Mouse (Mus musculus): ENCODE data around the gene Smad3. TPM values are rescaled to one million over a fixed set of nuclear protein-coding genes. Genes with fewer than 3 reads are reported as not detected.

The Smad3 gene
- polyA plus RNA-seq (2015; fragmentation: Nextera tagmentation; extraction: Ambion mirVana) = 7.0 and 7.6 TPM in 2 replicates

GRCm38 (mm10) chr9:63757865-63758440, at the start of gene Smad3:
Gene Smad3, minus strand, starts transcription at chr9:63757994.
- peak within 1 kb of the TSS; percentile 58 for H3K9ac ChIP-seq (replicated peaks)
- H3K9me3 ChIP-seq = no peaks in the 10 kb centered on the region
- H3K27me3 ChIP-seq = no peaks in the 10 kb centered on the region
- peak within 1 kb of the TSS; percentile 97 for H3K4me2 ChIP-seq (replicated peaks)
- H3K4me1 ChIP-seq = peaks cover 53% of the 10 kb centered on the region
- peak within 1 kb of the TSS; percentile 63 for H3K4me3 ChIP-seq
- no peaks in the 10 kb centered on the region for H3K36me3 ChIP-seq
- peak within 1 kb of the TSS; percentile 81 for H3K27ac ChIP-seq (replicated peaks)
- ATAC-seq (replicated peaks) = peak; percentile 86
- WGBS = 0% methylated on average over 38 of the region's 59 CpGs

GRCm38 (mm10) chr9:63804847-63805246, 47.1 kb upstream of the Smad3 start:
- Histone ChIP-seq H3K27me3 (no peaks in the 10 kb centered on the region), H3K9ac (replicated peaks) (no peak overlapping the region), H3K4me2 (replicated peaks) (no peak overlapping the region), H3K9me3 (no peaks in the 10 kb centered on the region), H3K36me3 (no peaks in the 10 kb centered on the region), H3K4me1 (peaks cover 9% of the 10 kb centered on the region), H3K27ac (replicated peaks) (no peak overlapping the region), H3K4me3 (no peak overlapping the region)
- 43% methylated on average over 3 of the region's 3 CpGs for WGBS
- ATAC-seq (replicated peaks) = no peak

- H3K9ac ChIP-seq (replicated peaks) = no peak overlapping the region
- no peak overlapping the region for H3K27ac ChIP-seq (replicated peaks)
- H3K36me3 ChIP-seq = no peaks in the 10 kb centered on the region
- peaks cover 9% of the 10 kb centered on the region for H3K4me1 ChIP-seq
- H3K4me3 ChIP-seq = no peak overlapping the region
- no peaks in the 10 kb centered on the region for H3K9me3 ChIP-seq
- ATAC-seq (replicated peaks) = 0 out of 2 replicates have a peak, but pooled peaks have one; percentile 23
- 5% methylated on average over 8 of the region's 8 CpGs for WGBS
- no peak overlapping the region for H3K4me2 ChIP-seq (replicated peaks)
- H3K27me3 ChIP-seq = no peaks in the 10 kb centered on the region
Observed at GRCm38 (mm10) chr9:63803181-63803591, 45.4 kb upstream of the Smad3 start.

- WGBS = 76% methylated on average over 7 of the region's 7 CpGs
- no peaks in the 10 kb centered on the region for H3K36me3 ChIP-seq
Observed at GRCm38 (mm10) chr9:63802504-63802903, 44.7 kb upstream of the Smad3 start.

GRCm38 (mm10) chr9:63802080-63802479, 44.3 kb upstream of the Smad3 start:
- peaks cover 9% of the 10 kb centered on the region for H3K4me1 ChIP-seq
- no peak overlapping the region for H3K9ac ChIP-seq (replicated peaks)
- no peak overlapping the region for H3K4me3 ChIP-seq
- H3K4me2 ChIP-seq (replicated peaks) = no peak overlapping the region
- no peak for ATAC-seq (replicated peaks)
- no peaks in the 10 kb centered on the region for H3K9me3 ChIP-seq
- 72% methylated on average over 5 of the region's 5 CpGs for WGBS
- H3K27ac ChIP-seq (replicated peaks) = no peak overlapping the region
- H3K36me3 ChIP-seq = no peaks in the 10 kb centered on the region
- no peaks in the 10 kb centered on the region for H3K27me3 ChIP-seq

More at GRCm38 (mm10) chr9:63802504-63802903, 44.7 kb upstream of the Smad3 start:
- Histone ChIP-seq H3K9ac (replicated peaks) (no peak overlapping the region), H3K4me2 (replicated peaks) (no peak overlapping the region), H3K4me3 (no peak overlapping the region), H3K27ac (replicated peaks) (no peak overlapping the region), H3K9me3 (no peaks in the 10 kb centered on the region), H3K27me3 (no peaks in the 10 kb centered on the region), H3K4me1 (peaks cover 9% of the 10 kb centered on the region)
- ATAC-seq (replicated peaks) = no peak

GRCm38 (mm10) chr9:63796429-63796828, 38.6 kb upstream of the Smad3 start:
- Histone ChIP-seq H3K27ac (replicated peaks) (no peak overlapping the region), H3K4me3 (no peak overlapping the region), H3K9ac (replicated peaks) (no peak overlapping the region), H3K4me1 (no peaks in the 10 kb centered on the region), H3K4me2 (replicated peaks) (no peak overlapping the region), H3K36me3 (no peaks in the 10 kb centered on the region), H3K27me3 (no peaks in the 10 kb centered on the region), H3K9me3 (no peaks in the 10 kb centered on the region)
- no peak for ATAC-seq (replicated peaks)
- WGBS = 86% methylated on average over 3 of the region's 3 CpGs

- H3K4me2 ChIP-seq (replicated peaks) = no peak overlapping the region
- no peaks in the 10 kb centered on the region for H3K27me3 ChIP-seq
- no peaks in the 10 kb centered on the region for H3K9me3 ChIP-seq
- no peak for ATAC-seq (replicated peaks)
- no peak overlapping the region for H3K9ac ChIP-seq (replicated peaks)
- WGBS = 82% methylated on average over 10 of the region's 10 CpGs
- no peak overlapping the region for H3K4me3 ChIP-seq
- H3K27ac ChIP-seq (replicated peaks) = no peak overlapping the region
- H3K36me3 ChIP-seq = no peaks in the 10 kb centered on the region
- H3K4me1 ChIP-seq = peaks cover 4% of the 10 kb centered on the region; the same call in 1 of the 2 replicates
Observed at GRCm38 (mm10) chr9:63793731-63794495, 36.1 kb upstream of the Smad3 start.

- no peaks in the 10 kb centered on the region for H3K36me3 ChIP-seq
- no peaks in the 10 kb centered on the region for H3K27me3 ChIP-seq
- peaks cover 4% of the 10 kb centered on the region; the same call in 1 of the 2 replicates for H3K4me1 ChIP-seq
- WGBS = 76% methylated on average over 1 of the region's 1 CpGs
- no peak overlapping the region for H3K4me2 ChIP-seq (replicated peaks)
- H3K4me3 ChIP-seq = no peak overlapping the region
- no peaks in the 10 kb centered on the region for H3K9me3 ChIP-seq
- no peak overlapping the region for H3K9ac ChIP-seq (replicated peaks)
- no peak overlapping the region for H3K27ac ChIP-seq (replicated peaks)
- ATAC-seq (replicated peaks) = no peak
Observed at GRCm38 (mm10) chr9:63791716-63792115, 33.9 kb upstream of the Smad3 start.

- no peak for ATAC-seq (replicated peaks)
- H3K9me3 ChIP-seq = no peaks in the 10 kb centered on the region
- H3K9ac ChIP-seq (replicated peaks) = no peak overlapping the region
- H3K36me3 ChIP-seq = no peaks in the 10 kb centered on the region
- H3K27ac ChIP-seq (replicated peaks) = no peak overlapping the region
- H3K27me3 ChIP-seq = no peaks in the 10 kb centered on the region
- H3K4me3 ChIP-seq = no peak overlapping the region
- H3K4me1 ChIP-seq = peaks cover 4% of the 10 kb centered on the region; the same call in 1 of the 2 replicates
- no peak overlapping the region for H3K4me2 ChIP-seq (replicated peaks)
- 42% methylated on average over 6 of the region's 6 CpGs for WGBS
Observed at GRCm38 (mm10) chr9:63791275-63791674, 33.5 kb upstream of the Smad3 start.

- ATAC-seq (replicated peaks) = no peak
Observed at GRCm38 (mm10) chr9:63790222-63790621, 32.4 kb upstream of the Smad3 start.

GRCm38 (mm10) chr9:63789386-63789785, 31.6 kb upstream of the Smad3 start:
- H3K4me3 ChIP-seq = no peak overlapping the region
- H3K4me2 ChIP-seq (replicated peaks) = no peak overlapping the region
- no peak for ATAC-seq (replicated peaks)
- H3K9ac ChIP-seq (replicated peaks) = no peak overlapping the region
- no peaks in the 10 kb centered on the region for H3K36me3 ChIP-seq
- H3K27ac ChIP-seq (replicated peaks) = no peak overlapping the region
- peaks cover 4% of the 10 kb centered on the region; the same call in 1 of the 2 replicates for H3K4me1 ChIP-seq
- whole genome bisulfite sequencing = 59% methylated on average over 7 of the region's 7 CpGs
- H3K27me3 ChIP-seq = no peaks in the 10 kb centered on the region
- no peaks in the 10 kb centered on the region for H3K9me3 ChIP-seq

More at GRCm38 (mm10) chr9:63790222-63790621, 32.4 kb upstream of the Smad3 start:
- 89% methylated on average over 4 of the region's 4 CpGs for WGBS
- Histone ChIP-seq H3K4me3 (no peak overlapping the region), H3K27ac (replicated peaks) (no peak overlapping the region), H3K9ac (replicated peaks) (no peak overlapping the region), H3K4me1 (peaks cover 4% of the 10 kb centered on the region; the same call in 1 of the 2 replicates), H3K27me3 (no peaks in the 10 kb centered on the region), H3K9me3 (no peaks in the 10 kb centered on the region), H3K36me3 (no peaks in the 10 kb centered on the region), H3K4me2 (replicated peaks) (no peak overlapping the region)

GRCm38 (mm10) chr9:63787606-63788005, 29.8 kb upstream of the Smad3 start:
- Histone ChIP-seq H3K27me3 (no peaks in the 10 kb centered on the region), H3K27ac (replicated peaks) (no peak overlapping the region), H3K4me3 (no peak overlapping the region), H3K9ac (replicated peaks) (no peak overlapping the region), H3K9me3 (no peaks in the 10 kb centered on the region), H3K4me1 (peaks cover 4% of the 10 kb centered on the region), H3K4me2 (replicated peaks) (no peak overlapping the region), H3K36me3 (no peaks in the 10 kb centered on the region)
- 81% methylated on average over 3 of the region's 3 CpGs for WGBS
- no peak for ATAC-seq (replicated peaks)

Measured in forebrain, embryonic 15.5 days (tissue).